9 mouse cellular contexts compared by ENCODE assay signal in the genomic region with DNA sequence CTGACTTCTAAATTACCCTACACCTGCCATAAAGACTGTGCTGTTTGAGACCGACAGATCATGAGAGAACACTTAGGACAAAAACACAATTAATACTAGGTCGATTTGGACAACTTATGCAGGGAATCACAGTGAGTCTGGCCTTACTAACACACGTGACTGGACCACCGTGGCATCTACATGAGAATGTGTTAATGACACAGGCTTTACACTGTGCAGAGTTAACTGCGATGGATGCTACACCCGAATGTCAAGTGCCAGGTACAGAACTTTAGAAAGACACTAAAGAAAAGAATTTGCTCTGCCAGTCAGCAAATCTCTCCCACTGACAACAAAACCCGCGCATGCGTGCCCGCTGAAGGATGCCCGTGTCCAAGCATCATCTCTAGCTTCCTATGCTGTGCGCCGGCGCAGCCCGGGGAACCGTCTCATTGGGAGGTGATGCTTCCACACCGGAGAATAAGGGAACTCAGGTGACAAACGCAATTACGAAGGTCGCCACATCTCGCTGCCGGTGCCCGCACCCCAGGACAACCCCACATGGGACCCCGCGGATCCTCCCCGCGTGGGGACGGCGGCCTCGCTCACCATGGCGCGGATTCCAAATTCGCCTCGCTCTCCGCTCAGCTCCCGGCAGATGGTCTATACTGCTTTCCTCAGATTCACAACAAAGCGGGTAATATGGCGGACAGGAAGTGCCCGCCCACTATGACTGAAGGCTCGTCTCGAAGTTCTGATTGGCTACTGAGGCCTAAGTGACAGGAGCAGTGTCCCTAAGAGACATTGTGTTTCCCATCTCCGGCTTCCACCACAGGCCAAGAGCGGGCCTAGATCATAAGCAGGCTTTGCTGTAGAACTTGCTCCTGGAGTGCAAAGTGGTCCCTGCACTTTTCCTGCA. TPM values are rescaled to one million over a fixed set of nuclear protein-coding genes. Genes with fewer than 3 reads are reported as not detected.
DNase-seq lines count a peak whose midpoint lies in the region; ATAC-seq and TF ChIP-seq lines count a peak whose summit lies in the region.
"Not testable (repeated sequence)": the region's sequence is repeated elsewhere in the genome, so short reads cannot be mapped to it uniquely, and the experiment has no call there.
"Had no signal": no experiment of that assay in that cellular context is flagged by ENCODE, and none has a peak within 500 bp of the region (broad histone marks: within the 10 kb centered on the region; RNA-seq: fewer than 3 reads in every experiment).

Gene Gm3055 (minus strand): TSS at position 656 of the 898 bp plus-strand sequence.

- ATAC-seq in G1E (ENCODE audit: extremely low read depth, insufficient number of reproducible peaks, low FRiP score, poor library complexity, severe bottlenecking): peak; percentile 98
- ATAC-seq in heart, embryonic 12.5 days (ENCODE audit: insufficient number of reproducible peaks, low FRiP score): peak; percentile 94
- peak; percentile 99 for ATAC-seq in hindbrain, embryonic 16.5 days
- peak; percentile 74 for ATAC-seq in liver, embryonic 14.5 days (ENCODE audit: insufficient read depth)
- peak; percentile 98 for ATAC-seq in midbrain, embryonic 11.5 days (ENCODE audit: low FRiP score)
- ATAC-seq in neural tube, embryonic 15.5 days (ENCODE audit: low FRiP score): peak; percentile 99

- H3K9me3 ChIP-seq in G1E (replicated peaks); heart, embryonic 12.5 days (replicated peaks); hindbrain, embryonic 16.5 days (ENCODE audit: control insufficient read depth, low read length); liver, embryonic 14.5 days (ENCODE audit: control insufficient read depth, low read length); midbrain, embryonic 11.5 days (ENCODE audit: control insufficient read depth, low read length); neural tube, embryonic 15.5 days (replicated peaks): not testable (repeated sequence)

- not testable (repeated sequence) for H3K9ac ChIP-seq in heart, embryonic 12.5 days; hindbrain, embryonic 16.5 days (ENCODE audit: low read depth, low read length); liver, embryonic 14.5 days (replicated peaks); midbrain, embryonic 11.5 days (ENCODE audit: low read length); neural tube, embryonic 15.5 days (replicated peaks)

- not testable (repeated sequence) for DNase-seq in G1E (ENCODE audit: low spot score); layer of hippocampus, postnatal 36 days; liver, embryonic 14.5 days (ENCODE audit: low read depth in 3 of 3, low spot score in 3 of 3); midbrain, embryonic 11.5 days (ENCODE audit: low spot score, missing footprints)

- not testable (repeated sequence) for H3K27ac ChIP-seq in embryonic fibroblast, embryonic 13.5 days (ENCODE audit: insufficient read depth, low read length); heart, embryonic 12.5 days (ENCODE audit: poor library complexity, severe bottlenecking); hindbrain, embryonic 16.5 days (ENCODE audit: low read depth, low read length); liver, embryonic 14.5 days; midbrain, embryonic 11.5 days (ENCODE audit: low read depth, low read length); neural tube, embryonic 15.5 days (replicated peaks)

- TF ChIP-seq EP300 in liver, embryonic 14.5 days (IDR thresholded peaks at IDR 0.05; ENCODE audit: low read depth): not testable (repeated sequence)

- H3K27me3 ChIP-seq in G1E (ENCODE audit: insufficient read depth, low read length); heart, embryonic 12.5 days (replicated peaks); hindbrain, embryonic 16.5 days (replicated peaks; ENCODE audit: control insufficient read depth, insufficient read depth, low read length); liver, embryonic 14.5 days (ENCODE audit: control insufficient read depth, insufficient read depth, low read length); midbrain, embryonic 11.5 days (ENCODE audit: control insufficient read depth, insufficient read depth, low read length); neural tube, embryonic 15.5 days (replicated peaks): not testable (repeated sequence)

- not testable (repeated sequence) for TF ChIP-seq POLR2A in embryonic fibroblast, embryonic 13.5 days (IDR thresholded peaks at IDR 0.05; ENCODE audit: low read depth, low read length)

- not testable (repeated sequence) for TF ChIP-seq CTCF in G1E (IDR thresholded peaks at IDR 0.05; ENCODE audit: low read depth, low read length); embryonic fibroblast, embryonic 13.5 days (IDR thresholded peaks at IDR 0.05; ENCODE audit: borderline replicate concordance, insufficient read depth, low read length); liver, embryonic 14.5 days (IDR thresholded peaks at IDR 0.05; ENCODE audit: low read depth)

- no CpG with 5 or more reads among the region's 43 CpGs for WGBS in heart, embryonic 12.5 days
- no CpG with 5 or more reads among the region's 43 CpGs for WGBS in hindbrain, embryonic 16.5 days
- WGBS in liver, embryonic 14.5 days (ENCODE audit: insufficient replicate concordance): no CpG with 5 or more reads among the region's 43 CpGs
- WGBS in midbrain, embryonic 11.5 days: no CpG with 5 or more reads among the region's 43 CpGs
- no CpG with 5 or more reads among the region's 43 CpGs for WGBS in neural tube, embryonic 15.5 days

- H3K4me2 ChIP-seq in heart, embryonic 12.5 days; hindbrain, embryonic 16.5 days (ENCODE audit: low read length); liver, embryonic 14.5 days (ENCODE audit: low read depth); midbrain, embryonic 11.5 days; neural tube, embryonic 15.5 days: not testable (repeated sequence)

- not testable (repeated sequence) for H3K4me3 ChIP-seq in G1E (ENCODE audit: low read depth, low read length); embryonic fibroblast, embryonic 13.5 days (ENCODE audit: insufficient read depth, low read length); heart, embryonic 12.5 days; hindbrain, embryonic 16.5 days (ENCODE audit: low read length); liver, embryonic 14.5 days (ENCODE audit: insufficient read depth in 1 of 2, low read depth in 2 of 2, low read length in 2 of 2); midbrain, embryonic 11.5 days (ENCODE audit: low read depth, low read length); neural tube, embryonic 15.5 days (replicated peaks)

- H3K36me3 ChIP-seq in G1E (replicated peaks); heart, embryonic 12.5 days; hindbrain, embryonic 16.5 days (ENCODE audit: control insufficient read depth, insufficient read depth, low read length); liver, embryonic 14.5 days (replicated peaks; ENCODE audit: control insufficient read depth, insufficient read depth, low read depth); midbrain, embryonic 11.5 days (ENCODE audit: control insufficient read depth, insufficient read depth, low read length); neural tube, embryonic 15.5 days: not testable (repeated sequence)

- H3K4me1 ChIP-seq in G1E (ENCODE audit: insufficient read depth, low read depth, low read length); embryonic fibroblast, embryonic 13.5 days (ENCODE audit: control insufficient read depth, insufficient read depth, low read length); heart, embryonic 12.5 days (replicated peaks); hindbrain, embryonic 16.5 days (ENCODE audit: control insufficient read depth, insufficient read depth, low read depth, low read length); liver, embryonic 14.5 days (replicated peaks; ENCODE audit: control insufficient read depth in 2 of 2, insufficient read depth in 2 of 2, low read length in 1 of 2); midbrain, embryonic 11.5 days (ENCODE audit: control insufficient read depth, insufficient read depth, low read length); neural tube, embryonic 15.5 days: not testable (repeated sequence)

RNA-seq across cellular contexts. Expression of gene Gm3055, which starts in this region (rescaled TPM):
- total RNA-seq in G1E (2014; fragmentation: Nextera tagmentation): 4.8 and 11.8 TPM in 2 replicates
- 5.5 and 7.1 TPM in 2 replicates for total RNA-seq in G1E (2017)
- not detected in 2 replicates for polyA plus RNA-seq in G1E (2012)
- 8.5 and 11.0 TPM in 2 replicates for polyA plus RNA-seq in embryonic fibroblast, embryonic 13.5 days (2011; ENCODE audit: insufficient read length, low read depth, missing spikeins)
- 3.9 and 4.5 TPM in 2 replicates for polyA plus RNA-seq in heart, embryonic 12.5 days (2016; fragmentation: Nextera tagmentation; extraction: Ambion mirVana)
- 14.4 and 14.9 TPM in 2 replicates for polyA plus RNA-seq in hindbrain, embryonic 16.5 days (2015; fragmentation: Nextera tagmentation; extraction: Ambion mirVana)
- 10 to 100 TPM; 10.3 to 11.3 TPM for total RNA-seq in layer of hippocampus, postnatal 36 days (2021)
- 0.23 and 0.42 TPM in 2 replicates for polyA plus RNA-seq in liver, embryonic 14.5 days (2012; rRNA removed)
- 0.77 and 1.5 TPM in 2 replicates for polyA plus RNA-seq in liver, embryonic 14.5 days (2014; fragmentation: Nextera tagmentation; extraction: Ambion mirVana)
- 17.8 and 20.4 TPM in 2 replicates for polyA plus RNA-seq in midbrain, embryonic 11.5 days (2014; fragmentation: Nextera tagmentation; extraction: Ambion mirVana)
- 16.3 and 17.6 TPM in 2 replicates for polyA plus RNA-seq in neural tube, embryonic 15.5 days (2015; fragmentation: Nextera tagmentation; extraction: Ambion mirVana)
- total RNA-seq: MEL had no signal
